In genomic region chrX:71663871-71664687, GRCm38 (mm10) we compare ENCODE assay signal across 10 mouse cellular contexts. TPM values are rescaled to one million over a fixed set of nuclear protein-coding genes. Genes with fewer than 3 reads are reported as not detected.
DNase-seq lines count a peak whose midpoint lies in the region; ATAC-seq and TF ChIP-seq lines count a peak whose summit lies in the region.
"Had no signal": no experiment of that assay in that cellular context is flagged by ENCODE, and none has a peak within 500 bp of the region (broad histone marks: within the 10 kb centered on the region; RNA-seq: fewer than 3 reads in every experiment).

No protein-coding gene starts in this region.

- intact Hi-C loops in heart, postnatal 36 days (cut with DNase I) = no loop called here

- no peak for TF ChIP-seq CTCF in heart, postnatal 0 days (IDR thresholded peaks at IDR 0.05; ENCODE audit: low read depth)

- H3K4me1 ChIP-seq in heart, postnatal 0 days (ENCODE audit: control insufficient read depth, insufficient read depth) = no peaks in the 10 kb centered on the region
- no peaks in the 10 kb centered on the region for H3K4me1 ChIP-seq in embryonic facial prominence, embryonic 10.5 days
- no peaks in the 10 kb centered on the region for H3K4me1 ChIP-seq in intestine, embryonic 14.5 days (replicated peaks; ENCODE audit: control insufficient read depth, insufficient read depth, low read length)
- H3K4me1 ChIP-seq in neural tube, embryonic 12.5 days = no peaks in the 10 kb centered on the region

- no peak for TF ChIP-seq EP300 in heart, postnatal 0 days (IDR thresholded peaks at IDR 0.05; ENCODE audit: low read depth)

- H3K27ac ChIP-seq in heart, postnatal 0 days (ENCODE audit: low read depth) = no peak overlapping the region
- H3K27ac ChIP-seq in embryonic facial prominence, embryonic 10.5 days (replicated peaks) = peak overlapping the region; percentile 14; the same call in 1 of the 2 replicates
- H3K27ac ChIP-seq in intestine, embryonic 14.5 days (ENCODE audit: low read depth) = no peak overlapping the region
- H3K27ac ChIP-seq in neural tube, embryonic 12.5 days = no peak overlapping the region

- ATAC-seq in heart, postnatal 0 days (ENCODE audit: insufficient read depth, low read depth) = no peak
- 0 out of 2 replicates have a peak, but pooled peaks have one; percentile 43 for ATAC-seq in intestine, embryonic 14.5 days (replicated peaks; ENCODE audit: low FRiP score, low TSS enrichment, low read depth)
- peak; percentile 59 for ATAC-seq in neural tube, embryonic 12.5 days (ENCODE audit: low FRiP score, low read depth)

- peaks cover 78% of the 10 kb centered on the region for H3K27me3 ChIP-seq in heart, postnatal 0 days (ENCODE audit: control insufficient read depth, insufficient read depth, low read length)
- peaks cover 100% of the 10 kb centered on the region for H3K27me3 ChIP-seq in embryonic facial prominence, embryonic 10.5 days (replicated peaks; ENCODE audit: low read depth, poor library complexity, severe bottlenecking)
- peaks cover 54% of the 10 kb centered on the region for H3K27me3 ChIP-seq in intestine, embryonic 14.5 days (replicated peaks; ENCODE audit: control insufficient read depth, insufficient read depth, low read length)
- peaks cover 45% of the 10 kb centered on the region for H3K27me3 ChIP-seq in neural tube, embryonic 12.5 days (replicated peaks)

- peak overlapping the region; percentile 69 for H3K4me2 ChIP-seq in heart, postnatal 0 days (ENCODE audit: low read depth, low read length)
- peak overlapping the region; percentile 54 for H3K4me2 ChIP-seq in intestine, embryonic 14.5 days (ENCODE audit: low read length)
- peak overlapping the region; percentile 61 for H3K4me2 ChIP-seq in neural tube, embryonic 12.5 days (replicated peaks)

- 20% methylated on average over 66 of the region's 76 CpGs for WGBS in heart, postnatal 0 days
- 20% methylated on average over 76 of the region's 76 CpGs for WGBS in embryonic facial prominence, embryonic 10.5 days
- WGBS in intestine, embryonic 14.5 days = 13% methylated on average over 58 of the region's 76 CpGs
- 14% methylated on average over 76 of the region's 76 CpGs for WGBS in neural tube, embryonic 12.5 days

- H3K36me3 ChIP-seq in heart, postnatal 0 days (replicated peaks; ENCODE audit: control insufficient read depth, insufficient read depth, low read length) = no peaks in the 10 kb centered on the region
- H3K36me3 ChIP-seq in embryonic facial prominence, embryonic 10.5 days (replicated peaks) = no peaks in the 10 kb centered on the region
- H3K36me3 ChIP-seq in intestine, embryonic 14.5 days (ENCODE audit: control insufficient read depth, insufficient read depth, low read length) = no peaks in the 10 kb centered on the region
- H3K36me3 ChIP-seq in neural tube, embryonic 12.5 days = no peaks in the 10 kb centered on the region

- peaks cover 9% of the 10 kb centered on the region for H3K9me3 ChIP-seq in heart, postnatal 0 days (replicated peaks; ENCODE audit: control insufficient read depth, low read length)
- peaks cover 10% of the 10 kb centered on the region; the same call in 1 of the 2 replicates for H3K9me3 ChIP-seq in embryonic facial prominence, embryonic 10.5 days
- 0 out of 2 replicates have a peak, but pooled peaks cover 8% of the 10 kb centered on the region for H3K9me3 ChIP-seq in intestine, embryonic 14.5 days (ENCODE audit: control insufficient read depth, low read length)
- H3K9me3 ChIP-seq in neural tube, embryonic 12.5 days = peaks cover 9% of the 10 kb centered on the region; the same call in 1 of the 2 replicates

- no peak for DNase-seq in heart, postnatal 0 days (ENCODE audit: low spot score)
- no peak for DNase-seq in heart, postnatal 36 days
- peak; percentile 49 for DNase-seq in embryonic facial prominence, embryonic 10.5 days (ENCODE audit: low spot score)
- DNase-seq in intestine, embryonic 14.5 days (ENCODE audit: low spot score) = peak; percentile 61
- no peak for DNase-seq in spleen, postnatal 14 days (ENCODE audit: low spot score in 2 of 2)
- no peak for DNase-seq in right cerebral cortex, postnatal 4 days
- DNase-seq in thymus, postnatal 25 days = no peak

- peak overlapping the region; percentile 51 for H3K4me3 ChIP-seq in heart, postnatal 0 days (ENCODE audit: low read depth, low read length)
- peak overlapping the region; percentile 60 for H3K4me3 ChIP-seq in embryonic facial prominence, embryonic 10.5 days
- peak overlapping the region; percentile 41 for H3K4me3 ChIP-seq in intestine, embryonic 14.5 days (ENCODE audit: low read depth, low read length)
- peak overlapping the region; percentile 38 for H3K4me3 ChIP-seq in neural tube, embryonic 12.5 days
- H3K4me3 ChIP-seq: erythroblast, embryonic 14.5 days; myocyte had no signal

- H3K9ac ChIP-seq in heart, postnatal 0 days (replicated peaks; ENCODE audit: low read depth, low read length) = no peak overlapping the region
- H3K9ac ChIP-seq in intestine, embryonic 14.5 days (ENCODE audit: low read length) = no peak overlapping the region
- H3K9ac ChIP-seq in neural tube, embryonic 12.5 days = no peak overlapping the region

RNA-seq across cellular contexts. Expression of gene Gpr50, which starts 0.6 kb away (rescaled TPM):
- total RNA-seq in heart, postnatal 0 days (2014; rRNA removed; ENCODE audit: low replicate concordance) = not detected in 2 replicates
- polyA plus RNA-seq in heart, postnatal 0 days (2015; fragmentation: Nextera tagmentation; extraction: Ambion mirVana) = 0.14 TPM in 1 of 2 replicates, not detected in the other
- total RNA-seq in heart, postnatal 36 days (2021) = not detected
- polyA plus RNA-seq in embryonic facial prominence, embryonic 10.5 days (2016; fragmentation: Nextera tagmentation; extraction: Ambion mirVana) = 23.0 and 23.7 TPM in 2 replicates
- 1.6 and 1.7 TPM in 2 replicates for polyA plus RNA-seq in intestine, embryonic 14.5 days (2014; fragmentation: Nextera tagmentation; extraction: Ambion mirVana)
- polyA plus RNA-seq in neural tube, embryonic 12.5 days (2016; fragmentation: Nextera tagmentation; extraction: Ambion mirVana) = 0.47 and 0.62 TPM in 2 replicates
- polyA plus RNA-seq: erythroblast, embryonic 14.5 days; myocyte had no signal

Comparison
In these comparisons a context has a peak if more than half of its experiments do, and no peak if none do; other contexts are left out.
1. DNase-seq: peak in embryonic facial prominence, embryonic 10.5 days (single experiment) and intestine, embryonic 14.5 days (single experiment); none in heart, postnatal 0 days (single experiment), heart, postnatal 36 days (0 of 2), spleen, postnatal 14 days (0 of 2), right cerebral cortex, postnatal 4 days (single experiment) and thymus, postnatal 25 days (single experiment).
2. Peak in every context shown above with its lines, with median percentiles within 50 percentile points of each other: H3K4me2 ChIP-seq and H3K4me3 ChIP-seq.